Mouse (Mus musculus) testis, adult 2 months (tissue): ENCODE measurements around the gene Ces1g. TPM values are rescaled to one million over a fixed set of nuclear protein-coding genes. Genes with fewer than 3 reads are reported as not detected.

Experiments used
- H3K27ac ChIP-seq: fragments of 200-500 bp; 2 replicates; pipeline ENCODE4 v1.5.1; 2012; ENCODE audit warnings: low read depth, low read length; ENCODE audit not compliant: control insufficient read depth, insufficient read depth
- H3K27me3 ChIP-seq: fragments of 200-500 bp; 2 replicates; pipeline ENCODE4 v1.6.1; 2012; ENCODE audit warnings: mild to moderate bottlenecking, low read length, moderate library complexity; ENCODE audit not compliant: control insufficient read depth, insufficient read depth
- H3K36me3 ChIP-seq: fragments of 200-500 bp; 2 replicates; pipeline ENCODE4 v1.6.1; 2012; ENCODE audit warnings: mild to moderate bottlenecking, low read length; ENCODE audit not compliant: control insufficient read depth, insufficient read depth
- H3K4me1 ChIP-seq: fragments of 200-500 bp; 2 replicates; pipeline ENCODE4 v1.6.1; 2012; ENCODE audit warnings: low read length; ENCODE audit not compliant: control insufficient read depth, insufficient read depth
- H3K4me3 ChIP-seq: fragments of 200-500 bp; 2 replicates; pipeline ENCODE4 v1.5.1; 2012; ENCODE audit warnings: low read depth, mild to moderate bottlenecking, low read length, moderate library complexity, mixed read lengths; ENCODE audit not compliant: control insufficient read depth
- CTCF ChIP-seq: fragments of 200-500 bp; IDR thresholded peaks from 2 replicates; pipeline ENCODE4 v1.5.1; 2012; ENCODE audit warnings: low read depth, mild to moderate bottlenecking, inconsistent platforms, low read length, moderate library complexity; ENCODE audit not compliant: control insufficient read depth, insufficient read depth, insufficient replicate concordance
- POLR2A ChIP-seq: fragments of 200-500 bp; IDR thresholded peaks from 2 replicates; pipeline ENCODE4 v1.6.1; 2012; ENCODE audit warnings: low read depth, mild to moderate bottlenecking, inconsistent platforms, low read length, moderate library complexity; ENCODE audit not compliant: control insufficient read depth
- polyA plus RNA-seq: library from polyadenylated mRNA; depleted of rRNA; stranded (reverse); fragments of >200 nt; gene quantifications from 2 replicates; pipeline ENCODE4 v1.2.3, GENCODE M21; 2012; rRNA removed

Gene Ces1g
- 0.19 and 0.20 TPM in 2 replicates for polyA plus RNA-seq

- H3K27me3 ChIP-seq, result no peaks in the 10 kb centered on the region
- H3K4me3 ChIP-seq, result no peak within 1 kb of the TSS
- TF ChIP-seq CTCF, result no peak
- TF ChIP-seq POLR2A, result no peak
- H3K4me1 ChIP-seq, result no peaks in the 10 kb centered on the region
- H3K27ac ChIP-seq, result no peak within 1 kb of the TSS
- no peaks in the 10 kb centered on the region for H3K36me3 ChIP-seq
Observed at GRCm38 (mm10) chr8:93337207-93337606, at the start of gene Ces1g. TSS of gene Ces1g (minus strand) at chr8:93337308.

- TF ChIP-seq CTCF (no peak), POLR2A (no peak)
- Histone ChIP-seq H3K36me3 (no peaks in the 10 kb centered on the region), H3K4me3 (no peak within 1 kb of the TSS), H3K4me1 (no peaks in the 10 kb centered on the region), H3K27me3 (no peaks in the 10 kb centered on the region), H3K27ac (no peak within 1 kb of the TSS)
Observed at GRCm38 (mm10) chr8:93379625-93380024, 42.5 kb upstream of the Ces1g start, which contains the start of gene Ces1h. TSS of gene Ces1h (minus strand) at chr8:93379725.

GRCm38 (mm10) chr8:93369481-93369880, 32.4 kb upstream of the Ces1g start:
- Histone ChIP-seq H3K36me3 (no peaks in the 10 kb centered on the region), H3K4me1 (no peaks in the 10 kb centered on the region), H3K4me3 (no peak overlapping the region), H3K27ac (no peak overlapping the region), H3K27me3 (no peaks in the 10 kb centered on the region)
- no peak for TF ChIP-seq POLR2A
- TF ChIP-seq CTCF, result no peak

GRCm38 (mm10) chr8:93360113-93360512, 23.0 kb upstream of the Ces1g start:
- TF ChIP-seq POLR2A (no peak), CTCF (no peak)
- Histone ChIP-seq H3K36me3 (no peaks in the 10 kb centered on the region), H3K27me3 (no peaks in the 10 kb centered on the region)

GRCm38 (mm10) chr8:93339531-93339930, 2.4 kb upstream of the Ces1g start:
- Histone ChIP-seq H3K4me3 (no peak overlapping the region), H3K36me3 (no peaks in the 10 kb centered on the region), H3K27ac (no peak overlapping the region), H3K27me3 (no peaks in the 10 kb centered on the region), H3K4me1 (no peaks in the 10 kb centered on the region)
- TF ChIP-seq CTCF, result no peak
- no peak for TF ChIP-seq POLR2A

More at GRCm38 (mm10) chr8:93360113-93360512, 23.0 kb upstream of the Ces1g start:
- H3K4me3 ChIP-seq, result no peak overlapping the region
- H3K27ac ChIP-seq, result no peak overlapping the region
- no peaks in the 10 kb centered on the region for H3K4me1 ChIP-seq

- no peaks in the 10 kb centered on the region for H3K36me3 ChIP-seq
- H3K4me1 ChIP-seq, result no peaks in the 10 kb centered on the region
- TF ChIP-seq POLR2A (no peak), CTCF (no peak)
- H3K27ac ChIP-seq, result no peak overlapping the region
- no peak overlapping the region for H3K4me3 ChIP-seq
- no peaks in the 10 kb centered on the region for H3K27me3 ChIP-seq
Observed at GRCm38 (mm10) chr8:93332703-93333102, 4.4 kb downstream of the Ces1g start.

- no peak overlapping the region for H3K4me3 ChIP-seq
- TF ChIP-seq POLR2A (no peak), CTCF (no peak)
- no peak overlapping the region for H3K27ac ChIP-seq
- no peaks in the 10 kb centered on the region for H3K4me1 ChIP-seq
- H3K27me3 ChIP-seq, result no peaks in the 10 kb centered on the region
- no peaks in the 10 kb centered on the region for H3K36me3 ChIP-seq
Observed at GRCm38 (mm10) chr8:93331151-93331550, 6.0 kb downstream of the Ces1g start.

GRCm38 (mm10) chr8:93325123-93325522, 12.0 kb downstream of the Ces1g start:
- Histone ChIP-seq H3K4me3 (no peak overlapping the region), H3K36me3 (no peaks in the 10 kb centered on the region), H3K27me3 (no peaks in the 10 kb centered on the region), H3K4me1 (no peaks in the 10 kb centered on the region), H3K27ac (no peak overlapping the region)
- TF ChIP-seq POLR2A (no peak), CTCF (no peak)
